Mouse (Mus musculus): Measurements from ENCODE around the gene Ppp2r2d. TPM values are rescaled to one million over a fixed set of nuclear protein-coding genes. Genes with fewer than 3 reads are reported as not detected.

Gene Ppp2r2d
- 64.5 and 72.0 TPM in 2 replicates for polyA plus RNA-seq (2014; fragmentation: Nextera tagmentation; extraction: Ambion mirVana)

DNA sequence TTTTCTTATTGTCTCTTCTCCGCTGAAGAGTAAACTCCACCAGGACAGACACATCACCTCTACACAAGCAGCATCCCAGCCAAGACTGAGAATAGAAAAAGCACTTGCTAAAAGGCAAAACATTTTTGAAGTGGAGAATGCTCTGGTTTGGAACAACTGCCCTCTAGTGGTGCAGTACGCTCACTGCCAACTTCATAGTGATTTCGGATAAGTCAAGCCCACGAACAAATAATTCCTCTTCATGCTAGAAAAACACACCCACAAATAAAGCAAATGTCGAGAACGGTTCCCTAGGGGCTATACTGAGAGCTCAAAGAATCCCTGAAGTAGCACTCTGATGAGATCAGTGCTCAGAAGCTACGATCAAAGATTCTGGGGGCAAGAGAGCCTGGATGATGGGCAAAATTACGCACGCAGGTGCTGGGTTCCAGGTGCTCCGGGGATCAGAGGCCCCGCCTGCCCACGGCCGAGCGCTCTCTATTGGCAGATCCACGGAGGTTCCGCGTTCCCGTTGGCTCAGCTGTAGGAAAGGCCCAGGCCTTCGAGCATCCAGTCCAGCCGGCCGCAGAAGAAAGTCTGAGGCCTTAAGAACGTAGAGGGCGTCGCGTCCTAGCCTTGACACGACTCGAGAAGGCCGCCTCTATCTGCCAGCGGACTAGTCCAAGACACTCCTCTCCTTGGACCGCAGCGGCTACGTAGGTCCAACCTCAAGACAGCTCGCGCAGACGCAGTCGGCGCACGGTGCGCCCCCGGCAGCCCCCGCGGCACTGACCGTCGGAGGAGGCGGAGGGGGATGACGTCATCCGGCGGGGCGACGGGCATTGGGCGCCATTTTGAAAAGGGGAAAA is at the start of gene Ppp2r2d, which contains the start of gene Mapk1ip1:
TSS of gene Ppp2r2d (plus strand) at position 536 of the 848 bp plus-strand sequence.
TSS of gene Mapk1ip1 (minus strand) at position 730 of the 848 bp plus-strand sequence.
- ATAC-seq (replicated peaks; ENCODE audit: insufficient number of reproducible peaks, low FRiP score, low TSS enrichment, low read depth), result peak; percentile 93
- Histone ChIP-seq H3K4me3 (ENCODE audit: low read depth, low read length) (peak within 1 kb of the TSS; percentile 99), H3K27me3 (ENCODE audit: control insufficient read depth, insufficient read depth, low read length) (no peaks in the 10 kb centered on the region), H3K4me1 (ENCODE audit: control insufficient read depth, insufficient read depth, low read length) (no peaks in the 10 kb centered on the region), H3K27ac (replicated peaks; ENCODE audit: low read depth, low read length) (peak within 1 kb of the TSS; percentile 91), H3K9ac (replicated peaks; ENCODE audit: low read length) (peak within 1 kb of the TSS; percentile 98), H3K4me2 (ENCODE audit: low read depth, low read length) (peak within 1 kb of the TSS; percentile 83), H3K36me3 (replicated peaks; ENCODE audit: control insufficient read depth, insufficient read depth, low read depth, low read length) (no peaks in the 10 kb centered on the region; the same call in 1 of the 2 replicates), H3K9me3 (replicated peaks; ENCODE audit: control insufficient read depth, low read length) (no peaks in the 10 kb centered on the region)
- peak; percentile 96 for DNase-seq (ENCODE audit: low spot score)
- WGBS, result under 1% methylated on average over 45 of the region's 51 CpGs

DNA sequence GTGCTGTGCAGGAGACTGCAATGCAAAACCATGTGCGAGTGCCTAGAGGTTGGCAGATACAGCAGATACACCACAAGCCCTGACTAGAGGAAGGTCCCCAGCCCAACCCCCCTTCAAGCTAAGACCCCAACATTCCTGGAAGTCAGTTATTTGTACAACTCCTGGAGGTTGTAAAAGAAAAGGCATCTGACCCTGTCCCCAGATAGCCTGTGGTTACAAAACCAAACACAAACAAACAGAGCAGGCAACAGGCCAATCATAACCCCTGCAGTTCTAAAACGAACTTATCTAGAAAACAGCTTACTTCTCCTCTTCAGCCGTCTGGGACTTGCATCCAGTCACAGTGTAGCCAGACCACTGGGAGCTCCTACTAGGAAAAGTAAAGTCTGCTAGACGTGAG is 42.5 kb upstream of the Ppp2r2d start:
- Histone ChIP-seq H3K27me3 (ENCODE audit: control insufficient read depth, insufficient read depth, low read length) (no peaks in the 10 kb centered on the region), H3K4me1 (ENCODE audit: control insufficient read depth, insufficient read depth, low read length) (no peaks in the 10 kb centered on the region), H3K4me2 (ENCODE audit: low read depth, low read length) (no peak overlapping the region), H3K9me3 (replicated peaks; ENCODE audit: control insufficient read depth, low read length) (no peaks in the 10 kb centered on the region), H3K4me3 (ENCODE audit: low read depth, low read length) (no peak overlapping the region), H3K27ac (replicated peaks; ENCODE audit: low read depth, low read length) (no peak overlapping the region), H3K36me3 (replicated peaks; ENCODE audit: control insufficient read depth, insufficient read depth, low read depth, low read length) (no peaks in the 10 kb centered on the region), H3K9ac (replicated peaks; ENCODE audit: low read length) (no peak overlapping the region)
- 40% methylated on average over 4 of the region's 4 CpGs for WGBS
- ATAC-seq (replicated peaks; ENCODE audit: insufficient number of reproducible peaks, low FRiP score, low TSS enrichment, low read depth) (no peak), DNase-seq (ENCODE audit: low spot score) (no peak)

DNA sequence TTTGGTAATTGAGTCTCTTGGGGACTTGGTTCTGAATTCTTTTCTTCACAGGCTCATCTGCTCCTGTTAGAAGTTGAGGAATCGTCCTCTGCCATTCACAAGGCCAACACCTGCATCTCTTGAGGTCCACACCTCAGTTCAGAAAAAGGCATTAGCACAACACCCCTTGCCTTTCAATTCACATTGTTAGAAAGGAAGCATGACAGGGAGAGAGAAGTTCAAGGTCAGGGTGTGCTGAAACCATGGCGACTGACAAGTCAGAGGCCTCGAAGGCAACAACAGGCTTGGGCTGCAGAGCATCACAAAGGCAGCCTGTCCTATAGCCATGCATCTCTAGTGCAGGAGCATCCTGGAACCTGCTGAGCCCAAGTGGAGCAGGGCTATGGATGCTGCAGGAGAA is 38.7 kb upstream of the Ppp2r2d start:
- Histone ChIP-seq H3K27me3 (ENCODE audit: control insufficient read depth, insufficient read depth, low read length) (no peaks in the 10 kb centered on the region), H3K36me3 (replicated peaks; ENCODE audit: control insufficient read depth, insufficient read depth, low read depth, low read length) (no peaks in the 10 kb centered on the region), H3K9ac (replicated peaks; ENCODE audit: low read length) (no peak overlapping the region), H3K27ac (replicated peaks; ENCODE audit: low read depth, low read length) (no peak overlapping the region), H3K4me1 (ENCODE audit: control insufficient read depth, insufficient read depth, low read length) (no peaks in the 10 kb centered on the region), H3K9me3 (replicated peaks; ENCODE audit: control insufficient read depth, low read length) (no peaks in the 10 kb centered on the region), H3K4me2 (ENCODE audit: low read depth, low read length) (no peak overlapping the region), H3K4me3 (ENCODE audit: low read depth, low read length) (no peak overlapping the region)
- ATAC-seq (replicated peaks; ENCODE audit: insufficient number of reproducible peaks, low FRiP score, low TSS enrichment, low read depth) (no peak), DNase-seq (ENCODE audit: low spot score) (no peak)
- WGBS, result 82% methylated on average over 3 of the region's 3 CpGs

DNA sequence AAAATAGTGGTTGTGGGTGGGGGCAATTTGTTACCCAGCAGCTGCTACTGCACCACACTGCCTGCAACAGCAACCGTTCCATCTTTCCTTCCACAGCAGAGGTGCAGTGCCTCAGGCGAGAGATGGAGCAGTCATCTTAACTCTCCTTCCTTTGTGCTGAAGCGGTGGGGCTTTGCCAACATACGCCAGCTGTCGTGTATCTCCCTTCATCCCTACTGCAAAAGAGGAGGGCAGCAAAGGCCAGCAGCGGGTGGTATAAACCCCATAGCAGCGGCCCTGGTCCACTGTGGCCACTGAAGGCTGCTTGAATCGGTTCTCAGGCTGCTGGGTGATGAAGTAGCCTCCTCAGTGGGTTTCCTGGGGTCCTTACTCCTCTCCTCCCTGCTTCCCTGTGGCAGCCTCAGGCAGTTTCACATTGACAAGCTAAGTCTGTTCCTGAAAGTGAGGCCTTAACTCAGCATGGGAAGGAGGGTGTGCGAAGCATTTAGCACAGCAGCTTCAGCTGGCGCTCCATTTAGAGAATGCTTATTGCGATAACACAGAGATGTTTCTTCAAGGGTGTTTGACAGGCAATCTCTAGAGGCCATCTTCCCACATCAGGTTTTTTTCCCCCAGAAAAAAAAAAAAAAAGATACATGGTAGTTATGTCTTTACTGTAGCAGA is 32.5 kb upstream of the Ppp2r2d start:
- H3K4me3 ChIP-seq (ENCODE audit: low read depth, low read length), result no peak overlapping the region
- WGBS, result 62% methylated on average over 11 of the region's 11 CpGs
- H3K27me3 ChIP-seq (ENCODE audit: control insufficient read depth, insufficient read depth, low read length), result no peaks in the 10 kb centered on the region
- H3K36me3 ChIP-seq (replicated peaks; ENCODE audit: control insufficient read depth, insufficient read depth, low read depth, low read length), result no peaks in the 10 kb centered on the region
- no peak overlapping the region for H3K27ac ChIP-seq (replicated peaks; ENCODE audit: low read depth, low read length)
- no peaks in the 10 kb centered on the region; the same call in 1 of the 2 replicates for H3K4me1 ChIP-seq (ENCODE audit: control insufficient read depth, insufficient read depth, low read length)
- H3K4me2 ChIP-seq (ENCODE audit: low read depth, low read length), result no peak overlapping the region
- H3K9ac ChIP-seq (replicated peaks; ENCODE audit: low read length), result no peak overlapping the region
- H3K9me3 ChIP-seq (replicated peaks; ENCODE audit: control insufficient read depth, low read length), result no peaks in the 10 kb centered on the region
- DNase-seq (ENCODE audit: low spot score), result no peak
- ATAC-seq (replicated peaks; ENCODE audit: insufficient number of reproducible peaks, low FRiP score, low TSS enrichment, low read depth), result no peak

DNA sequence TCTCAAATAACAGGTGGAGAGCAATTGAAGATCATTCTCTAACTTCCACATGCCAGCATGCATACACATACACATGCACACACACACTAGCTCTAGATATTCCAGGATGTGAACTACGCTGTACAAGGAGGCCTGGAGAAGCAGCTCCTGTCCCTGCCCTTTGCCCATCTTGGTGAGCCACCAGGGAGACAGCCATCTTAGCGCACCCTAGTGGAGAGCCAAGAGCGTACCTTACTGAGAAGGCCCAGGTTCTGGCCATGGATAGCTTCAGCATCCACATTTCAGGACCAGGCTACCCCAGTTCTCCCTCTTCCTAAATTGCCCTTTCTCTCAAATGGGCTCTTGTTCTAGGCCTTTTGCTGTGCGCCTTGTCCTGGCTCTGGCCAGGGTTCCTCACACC is 27.6 kb upstream of the Ppp2r2d start:
- H3K9ac ChIP-seq (replicated peaks; ENCODE audit: low read length), result no peak overlapping the region
- no peaks in the 10 kb centered on the region for H3K36me3 ChIP-seq (replicated peaks; ENCODE audit: control insufficient read depth, insufficient read depth, low read depth, low read length)
- H3K4me1 ChIP-seq (ENCODE audit: control insufficient read depth, insufficient read depth, low read length), result no peaks in the 10 kb centered on the region; the same call in 1 of the 2 replicates
- ATAC-seq (replicated peaks; ENCODE audit: insufficient number of reproducible peaks, low FRiP score, low TSS enrichment, low read depth), result no peak
- H3K9me3 ChIP-seq (replicated peaks; ENCODE audit: control insufficient read depth, low read length), result no peaks in the 10 kb centered on the region
- DNase-seq (ENCODE audit: low spot score), result no peak
- no peak overlapping the region for H3K4me2 ChIP-seq (ENCODE audit: low read depth, low read length)
- H3K27ac ChIP-seq (replicated peaks; ENCODE audit: low read depth, low read length), result no peak overlapping the region
- no peak overlapping the region for H3K4me3 ChIP-seq (ENCODE audit: low read depth, low read length)
- 52% methylated on average over 4 of the region's 4 CpGs for WGBS
- no peaks in the 10 kb centered on the region for H3K27me3 ChIP-seq (ENCODE audit: control insufficient read depth, insufficient read depth, low read length)

DNA sequence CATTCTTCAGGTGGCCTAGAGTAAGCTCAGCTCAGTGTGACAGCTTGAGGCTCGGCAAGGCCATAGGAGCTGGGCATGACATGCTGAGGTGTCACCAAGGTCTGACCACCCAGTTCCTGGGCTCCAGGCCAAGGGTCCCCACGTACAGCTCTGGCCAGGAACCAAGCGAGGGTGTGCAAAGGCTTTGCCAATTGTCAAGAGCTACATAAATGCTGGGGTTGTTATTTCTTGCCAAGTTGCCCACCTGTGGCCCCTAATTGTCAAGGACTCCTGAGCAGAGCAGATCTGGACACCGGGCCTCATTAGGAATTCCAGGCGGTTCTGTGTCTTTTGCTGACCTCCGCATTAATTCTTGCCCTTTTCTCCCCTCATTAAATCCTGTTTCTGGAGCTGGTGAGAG is 21.5 kb upstream of the Ppp2r2d start:
- H3K27ac ChIP-seq (replicated peaks; ENCODE audit: low read depth, low read length), result no peak overlapping the region
- no peak for DNase-seq (ENCODE audit: low spot score)

DNA sequence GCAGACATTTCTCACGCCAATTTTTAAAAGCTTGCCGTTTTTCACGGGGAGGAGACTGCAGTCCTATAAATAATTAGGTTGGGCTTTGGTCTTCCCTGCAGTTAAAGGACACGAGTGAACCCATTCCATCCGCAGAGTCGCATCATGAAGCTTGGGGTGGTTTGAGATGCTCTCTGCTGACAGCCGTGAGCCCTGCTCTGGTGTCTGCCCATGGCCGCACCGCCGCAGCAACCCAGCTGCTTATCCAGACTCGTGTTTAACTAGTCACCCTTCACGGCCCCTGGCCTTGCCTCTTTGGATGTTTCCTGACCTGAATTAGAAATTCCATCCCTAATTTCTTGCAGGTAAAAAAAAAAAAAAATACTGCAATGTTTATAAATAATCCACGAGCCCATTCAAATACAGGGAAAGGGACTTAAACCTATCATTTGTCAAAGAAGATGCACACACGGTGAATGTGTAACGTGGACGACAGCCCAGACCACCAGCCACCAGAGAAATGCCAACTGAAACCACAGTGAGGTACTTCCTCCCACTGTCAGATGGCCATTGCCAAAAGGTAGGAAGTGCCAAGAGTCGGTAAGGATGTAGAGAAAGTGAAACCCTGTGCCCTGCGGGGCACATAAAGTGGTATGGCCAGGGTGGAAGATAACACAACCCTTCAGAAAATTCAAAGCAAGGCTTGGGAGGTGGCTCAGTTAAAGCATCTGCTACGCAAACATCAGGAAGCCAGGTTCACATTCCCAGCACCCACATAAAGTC is 20.7 kb upstream of the Ppp2r2d start:
- H3K9me3 ChIP-seq (replicated peaks; ENCODE audit: control insufficient read depth, low read length), result no peaks in the 10 kb centered on the region
- WGBS, result 85% methylated on average over 19 of the region's 19 CpGs
- no peak overlapping the region for H3K27ac ChIP-seq (replicated peaks; ENCODE audit: low read depth, low read length)
- H3K9ac ChIP-seq (replicated peaks; ENCODE audit: low read length), result no peak overlapping the region
- H3K4me1 ChIP-seq (ENCODE audit: control insufficient read depth, insufficient read depth, low read length), result no peaks in the 10 kb centered on the region
- no peaks in the 10 kb centered on the region for H3K36me3 ChIP-seq (replicated peaks; ENCODE audit: control insufficient read depth, insufficient read depth, low read depth, low read length)
- no peak overlapping the region for H3K4me3 ChIP-seq (ENCODE audit: low read depth, low read length)
- DNase-seq (ENCODE audit: low spot score) (no peak), ATAC-seq (replicated peaks; ENCODE audit: insufficient number of reproducible peaks, low FRiP score, low TSS enrichment, low read depth) (no peak)
- no peak overlapping the region for H3K4me2 ChIP-seq (ENCODE audit: low read depth, low read length)
- no peaks in the 10 kb centered on the region for H3K27me3 ChIP-seq (ENCODE audit: control insufficient read depth, insufficient read depth, low read length)

More for the DNA sequence above, 21.5 kb upstream of the Ppp2r2d start:
- Histone ChIP-seq H3K9me3 (replicated peaks; ENCODE audit: control insufficient read depth, low read length) (no peaks in the 10 kb centered on the region), H3K9ac (replicated peaks; ENCODE audit: low read length) (no peak overlapping the region), H3K36me3 (replicated peaks; ENCODE audit: control insufficient read depth, insufficient read depth, low read depth, low read length) (no peaks in the 10 kb centered on the region), H3K27me3 (ENCODE audit: control insufficient read depth, insufficient read depth, low read length) (no peaks in the 10 kb centered on the region), H3K4me1 (ENCODE audit: control insufficient read depth, insufficient read depth, low read length) (no peaks in the 10 kb centered on the region), H3K4me2 (ENCODE audit: low read depth, low read length) (no peak overlapping the region), H3K4me3 (ENCODE audit: low read depth, low read length) (no peak overlapping the region)
- ATAC-seq (replicated peaks; ENCODE audit: insufficient number of reproducible peaks, low FRiP score, low TSS enrichment, low read depth), result no peak
- 82% methylated on average over 6 of the region's 6 CpGs for WGBS

All from embryonic facial prominence, embryonic 11.5 days (tissue).